Mouse (Mus musculus): Measurements from ENCODE around the gene 4930469K13Rik. TPM values are rescaled to one million over a fixed set of nuclear protein-coding genes. Genes with fewer than 3 reads are reported as not detected.
A peak's percentile ranks its signal among the peaks of the same experiment; 100 is the strongest.

The 4930469K13Rik gene
- polyA plus RNA-seq, 1 experiment from 2014 or later = not detected

DNA sequence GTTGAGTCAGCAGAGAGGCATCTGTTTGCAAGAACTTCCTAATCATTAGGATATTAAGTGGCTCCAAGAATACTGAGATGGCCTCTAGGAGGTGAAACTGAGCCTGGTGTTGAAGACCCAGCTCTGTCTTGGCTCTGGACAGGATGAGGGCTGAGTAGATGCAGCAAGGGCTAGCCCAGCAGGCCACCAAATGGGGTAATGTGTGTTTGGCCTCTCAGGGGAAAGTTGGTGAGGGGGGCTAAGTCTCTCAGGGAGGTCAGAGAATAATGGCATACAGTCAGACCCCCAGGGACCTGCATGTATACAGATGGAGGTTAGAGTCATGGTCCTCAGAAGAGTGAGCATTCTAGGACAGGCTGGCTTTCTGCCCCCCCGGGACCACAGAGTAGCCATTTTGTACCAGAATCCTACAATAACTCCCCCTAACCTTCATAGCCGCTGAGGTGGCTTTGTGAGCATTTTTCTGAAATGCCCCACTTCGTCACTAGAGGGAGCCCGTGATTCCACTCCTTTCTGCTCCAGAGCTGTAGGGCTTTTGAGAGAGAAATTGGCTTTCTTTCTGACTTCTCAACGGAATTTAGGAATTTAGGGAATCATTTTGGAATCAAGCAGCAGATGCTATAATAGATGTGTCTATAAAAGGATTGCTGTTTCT, 96.3 kb downstream of the 4930469K13Rik start:
- no peaks in the 10 kb centered on the region for H3K36me3 ChIP-seq (ENCODE audit: control insufficient read depth, insufficient read depth, low read length)
- no peak overlapping the region for H3K4me2 ChIP-seq (ENCODE audit: low read depth, low read length, severe bottlenecking)
- no peak overlapping the region for H3K9ac ChIP-seq (ENCODE audit: low read length)
- H3K4me1 ChIP-seq (replicated peaks; ENCODE audit: control insufficient read depth, insufficient read depth, low read length) = no peaks in the 10 kb centered on the region
- ATAC-seq (replicated peaks; ENCODE audit: low FRiP score) (no peak), DNase-seq (ENCODE audit: low spot score) (peak; percentile 67)
- H3K9me3 ChIP-seq (ENCODE audit: control insufficient read depth, low read length) = no peaks in the 10 kb centered on the region
- no peaks in the 10 kb centered on the region for H3K27me3 ChIP-seq (ENCODE audit: control insufficient read depth, insufficient read depth, low read length)
- 14% methylated on average over 5 of the region's 5 CpGs for WGBS
- no peak overlapping the region for H3K27ac ChIP-seq (ENCODE audit: low read depth, low read length)
- H3K4me3 ChIP-seq (ENCODE audit: low read depth, low read length) = no peak overlapping the region

GRCm38 (mm10) chr11:34000416-34000815, 97.9 kb downstream of the 4930469K13Rik start:
- Histone ChIP-seq H3K9ac (ENCODE audit: low read length) (no peak overlapping the region), H3K27me3 (ENCODE audit: control insufficient read depth, insufficient read depth, low read length) (no peaks in the 10 kb centered on the region)
- DNase-seq (ENCODE audit: low spot score) = no peak

DNA sequence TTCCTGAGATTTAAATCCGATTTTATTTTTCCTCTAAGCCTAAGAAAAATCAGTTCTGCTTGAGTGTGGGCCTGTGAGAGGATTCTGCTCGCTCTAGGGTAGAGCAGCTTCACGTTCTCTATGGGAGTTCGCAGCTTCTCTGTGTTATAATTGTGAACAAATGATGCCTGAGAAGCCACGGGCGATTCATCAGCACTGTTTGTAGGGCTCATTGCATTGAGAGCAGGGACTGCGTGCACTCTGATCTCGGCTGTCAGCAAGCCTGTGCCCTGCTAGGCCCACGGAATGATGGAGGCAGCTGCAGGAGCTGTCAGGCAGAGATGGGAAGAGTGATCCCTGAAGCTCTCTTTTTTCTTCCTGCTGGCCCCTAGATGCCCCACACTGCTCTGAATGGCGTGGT, 100.1 kb downstream of the 4930469K13Rik start:
- Histone ChIP-seq H3K4me3 (ENCODE audit: low read depth, low read length) (no peak overlapping the region), H3K27ac (ENCODE audit: low read depth, low read length) (no peak overlapping the region), H3K4me1 (replicated peaks; ENCODE audit: control insufficient read depth, insufficient read depth, low read length) (no peaks in the 10 kb centered on the region), H3K9ac (ENCODE audit: low read length) (no peak overlapping the region), H3K9me3 (ENCODE audit: control insufficient read depth, low read length) (no peaks in the 10 kb centered on the region), H3K36me3 (ENCODE audit: control insufficient read depth, insufficient read depth, low read length) (no peaks in the 10 kb centered on the region), H3K4me2 (ENCODE audit: low read depth, low read length, severe bottlenecking) (no peak overlapping the region), H3K27me3 (ENCODE audit: control insufficient read depth, insufficient read depth, low read length) (no peaks in the 10 kb centered on the region)
- ATAC-seq (replicated peaks; ENCODE audit: low FRiP score) (no peak), DNase-seq (ENCODE audit: low spot score) (no peak)
- WGBS = 69% methylated on average over 10 of the region's 10 CpGs

More at GRCm38 (mm10) chr11:34000416-34000815, 97.9 kb downstream of the 4930469K13Rik start:
- Histone ChIP-seq H3K4me2 (ENCODE audit: low read depth, low read length, severe bottlenecking) (no peak overlapping the region), H3K4me3 (ENCODE audit: low read depth, low read length) (no peak overlapping the region), H3K27ac (ENCODE audit: low read depth, low read length) (no peak overlapping the region), H3K36me3 (ENCODE audit: control insufficient read depth, insufficient read depth, low read length) (no peaks in the 10 kb centered on the region), H3K9me3 (ENCODE audit: control insufficient read depth, low read length) (no peaks in the 10 kb centered on the region), H3K4me1 (replicated peaks; ENCODE audit: control insufficient read depth, insufficient read depth, low read length) (no peaks in the 10 kb centered on the region)
- 82% methylated on average over 3 of the region's 3 CpGs for WGBS
- no peak for ATAC-seq (replicated peaks; ENCODE audit: low FRiP score)

GRCm38 (mm10) chr11:33993496-33993895, 104.9 kb downstream of the 4930469K13Rik start:
- DNase-seq (ENCODE audit: low spot score) (no peak), ATAC-seq (replicated peaks; ENCODE audit: low FRiP score) (no peak)
- no peak overlapping the region for H3K4me3 ChIP-seq (ENCODE audit: low read depth, low read length)
- H3K9me3 ChIP-seq (ENCODE audit: control insufficient read depth, low read length) = no peaks in the 10 kb centered on the region
- no peak overlapping the region for H3K27ac ChIP-seq (ENCODE audit: low read depth, low read length)
- H3K4me2 ChIP-seq (ENCODE audit: low read depth, low read length, severe bottlenecking) = no peak overlapping the region
- WGBS = 64% methylated on average over 5 of the region's 5 CpGs
- H3K9ac ChIP-seq (ENCODE audit: low read length) = no peak overlapping the region
- H3K4me1 ChIP-seq (replicated peaks; ENCODE audit: control insufficient read depth, insufficient read depth, low read length) = no peaks in the 10 kb centered on the region
- no peaks in the 10 kb centered on the region for H3K36me3 ChIP-seq (ENCODE audit: control insufficient read depth, insufficient read depth, low read length)
- H3K27me3 ChIP-seq (ENCODE audit: control insufficient read depth, insufficient read depth, low read length) = no peaks in the 10 kb centered on the region

DNA sequence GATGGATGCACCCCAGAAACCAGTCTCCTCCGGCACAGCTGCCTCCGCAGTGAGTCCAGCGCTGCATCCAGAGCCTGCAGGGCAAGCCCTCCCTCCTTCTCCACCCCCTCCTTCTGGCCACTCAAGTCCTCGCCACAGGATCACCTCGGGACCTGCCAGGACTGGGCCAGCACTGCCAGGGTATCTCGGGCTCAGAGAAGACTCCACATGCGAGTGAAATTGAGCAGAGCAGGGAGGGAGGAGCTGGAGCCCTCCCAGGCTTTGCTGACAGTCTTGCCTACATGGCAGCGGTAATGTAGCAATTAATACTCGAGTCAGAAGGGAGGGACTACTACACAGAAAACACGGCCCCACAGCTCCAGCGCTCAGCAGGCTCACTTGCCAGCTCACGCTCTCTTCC, 105.4 kb downstream of the 4930469K13Rik start, which contains the start of gene Kcnip1:
Gene Kcnip1, minus strand, starts transcription at position 215 of the 400 bp plus-strand sequence.
- Histone ChIP-seq H3K9me3 (ENCODE audit: control insufficient read depth, low read length) (no peaks in the 10 kb centered on the region), H3K36me3 (ENCODE audit: control insufficient read depth, insufficient read depth, low read length) (no peaks in the 10 kb centered on the region), H3K27ac (ENCODE audit: low read depth, low read length) (no peak within 1 kb of the TSS), H3K4me3 (ENCODE audit: low read depth, low read length) (no peak within 1 kb of the TSS), H3K4me1 (replicated peaks; ENCODE audit: control insufficient read depth, insufficient read depth, low read length) (no peaks in the 10 kb centered on the region), H3K27me3 (ENCODE audit: control insufficient read depth, insufficient read depth, low read length) (no peaks in the 10 kb centered on the region), H3K9ac (ENCODE audit: low read length) (no peak within 1 kb of the TSS), H3K4me2 (ENCODE audit: low read depth, low read length, severe bottlenecking) (peak within 1 kb of the TSS; percentile 5; the same call in 1 of the 2 replicates)
- 32% methylated on average over 12 of the region's 12 CpGs for WGBS
- peak; percentile 44 for DNase-seq (ENCODE audit: low spot score)
- ATAC-seq (replicated peaks; ENCODE audit: low FRiP score) = no peak

GRCm38 (mm10) chr11:33990002-33990401, 108.4 kb downstream of the 4930469K13Rik start:
- WGBS = 90% methylated on average over 5 of the region's 5 CpGs
- H3K4me3 ChIP-seq (ENCODE audit: low read depth, low read length) = no peak overlapping the region
- peak; percentile 40 for DNase-seq (ENCODE audit: low spot score)

GRCm38 (mm10) chr11:33986525-33986924, 111.8 kb downstream of the 4930469K13Rik start:
- 81% methylated on average over 2 of the region's 2 CpGs for WGBS
- Histone ChIP-seq H3K4me3 (ENCODE audit: low read depth, low read length) (no peak overlapping the region), H3K27me3 (ENCODE audit: control insufficient read depth, insufficient read depth, low read length) (no peaks in the 10 kb centered on the region), H3K4me1 (replicated peaks; ENCODE audit: control insufficient read depth, insufficient read depth, low read length) (no peaks in the 10 kb centered on the region), H3K36me3 (ENCODE audit: control insufficient read depth, insufficient read depth, low read length) (no peaks in the 10 kb centered on the region), H3K4me2 (ENCODE audit: low read depth, low read length, severe bottlenecking) (no peak overlapping the region), H3K9me3 (ENCODE audit: control insufficient read depth, low read length) (no peaks in the 10 kb centered on the region), H3K27ac (ENCODE audit: low read depth, low read length) (no peak overlapping the region), H3K9ac (ENCODE audit: low read length) (no peak overlapping the region)
- ATAC-seq (replicated peaks; ENCODE audit: low FRiP score) = no peak
- DNase-seq (ENCODE audit: low spot score) = no peak

More at GRCm38 (mm10) chr11:33990002-33990401, 108.4 kb downstream of the 4930469K13Rik start:
- ATAC-seq (replicated peaks; ENCODE audit: low FRiP score) = no peak
- Histone ChIP-seq H3K27me3 (ENCODE audit: control insufficient read depth, insufficient read depth, low read length) (no peaks in the 10 kb centered on the region), H3K4me1 (replicated peaks; ENCODE audit: control insufficient read depth, insufficient read depth, low read length) (no peaks in the 10 kb centered on the region), H3K9me3 (ENCODE audit: control insufficient read depth, low read length) (no peaks in the 10 kb centered on the region), H3K9ac (ENCODE audit: low read length) (no peak overlapping the region), H3K36me3 (ENCODE audit: control insufficient read depth, insufficient read depth, low read length) (no peaks in the 10 kb centered on the region), H3K27ac (ENCODE audit: low read depth, low read length) (no peak overlapping the region), H3K4me2 (ENCODE audit: low read depth, low read length, severe bottlenecking) (no peak overlapping the region)

DNA sequence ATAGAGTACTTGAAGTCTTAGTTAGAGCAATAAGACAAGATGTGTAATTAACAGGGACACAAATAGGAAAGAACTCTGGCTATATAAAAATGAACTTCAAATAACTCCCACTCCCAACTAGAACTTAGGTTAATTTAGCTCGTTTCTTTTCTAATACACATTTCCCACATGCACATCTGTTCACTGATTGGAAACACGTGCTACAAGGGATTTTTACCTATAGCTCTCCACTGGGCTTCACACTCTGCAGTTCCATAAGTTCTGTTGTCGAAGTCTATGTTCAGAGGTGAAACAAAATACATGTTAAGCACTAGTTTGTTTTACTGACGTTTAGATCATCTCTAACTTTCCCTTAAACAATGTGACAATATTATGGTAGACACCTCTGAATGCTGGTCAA, 118.2 kb downstream of the 4930469K13Rik start:
- Histone ChIP-seq H3K36me3 (ENCODE audit: control insufficient read depth, insufficient read depth, low read length) (no peaks in the 10 kb centered on the region), H3K4me2 (ENCODE audit: low read depth, low read length, severe bottlenecking) (no peak overlapping the region), H3K4me1 (replicated peaks; ENCODE audit: control insufficient read depth, insufficient read depth, low read length) (no peaks in the 10 kb centered on the region), H3K9me3 (ENCODE audit: control insufficient read depth, low read length) (no peaks in the 10 kb centered on the region), H3K9ac (ENCODE audit: low read length) (no peak overlapping the region), H3K27me3 (ENCODE audit: control insufficient read depth, insufficient read depth, low read length) (no peaks in the 10 kb centered on the region), H3K27ac (ENCODE audit: low read depth, low read length) (no peak overlapping the region), H3K4me3 (ENCODE audit: low read depth, low read length) (no peak overlapping the region)
- WGBS = 79% methylated on average over 4 of the region's 4 CpGs
- DNase-seq (ENCODE audit: low spot score) (no peak), ATAC-seq (replicated peaks; ENCODE audit: low FRiP score) (no peak)

- no peaks in the 10 kb centered on the region for H3K36me3 ChIP-seq (ENCODE audit: control insufficient read depth, insufficient read depth, low read length)
- H3K4me3 ChIP-seq (ENCODE audit: low read depth, low read length) = no peak overlapping the region
- ATAC-seq (replicated peaks; ENCODE audit: low FRiP score) = no peak
- H3K27me3 ChIP-seq (ENCODE audit: control insufficient read depth, insufficient read depth, low read length) = no peaks in the 10 kb centered on the region
- H3K9ac ChIP-seq (ENCODE audit: low read length) = no peak overlapping the region
- WGBS = 93% methylated on average over 2 of the region's 2 CpGs
- H3K4me1 ChIP-seq (replicated peaks; ENCODE audit: control insufficient read depth, insufficient read depth, low read length) = no peaks in the 10 kb centered on the region
- no peaks in the 10 kb centered on the region for H3K9me3 ChIP-seq (ENCODE audit: control insufficient read depth, low read length)
- H3K4me2 ChIP-seq (ENCODE audit: low read depth, low read length, severe bottlenecking) = no peak overlapping the region
- no peak for DNase-seq (ENCODE audit: low spot score)
- no peak overlapping the region for H3K27ac ChIP-seq (ENCODE audit: low read depth, low read length)
Observed at GRCm38 (mm10) chr11:33975121-33975520, 123.2 kb downstream of the 4930469K13Rik start.
